Mouse (Mus musculus) neutrophil, adult 5-6 weeks (primary cell): ENCODE measurements around the gene Csmd2. TPM values are rescaled to one million over a fixed set of nuclear protein-coding genes. Genes with fewer than 3 reads are reported as not detected.

ENCODE experiments used
- ATAC-seq: fragments of 151-379, 151-347 bp; 2 replicates; pipeline ENCODE4 v1.8.0; 2017; ENCODE audit warnings: mild to moderate bottlenecking, moderate TSS enrichment; ENCODE audit not compliant: insufficient number of reproducible peaks, poor library complexity, low FRiP score, severe bottlenecking; ENCODE audit errors: extremely low read depth
- total RNA-seq: library from RNA; stranded (forward); fragments of 200-1000 nt; gene quantifications from 2 replicates; pipeline ENCODE4 v1.2.3, GENCODE M21; 2017

The Csmd2 gene
- total RNA-seq, result not detected in 2 replicates

DNA sequence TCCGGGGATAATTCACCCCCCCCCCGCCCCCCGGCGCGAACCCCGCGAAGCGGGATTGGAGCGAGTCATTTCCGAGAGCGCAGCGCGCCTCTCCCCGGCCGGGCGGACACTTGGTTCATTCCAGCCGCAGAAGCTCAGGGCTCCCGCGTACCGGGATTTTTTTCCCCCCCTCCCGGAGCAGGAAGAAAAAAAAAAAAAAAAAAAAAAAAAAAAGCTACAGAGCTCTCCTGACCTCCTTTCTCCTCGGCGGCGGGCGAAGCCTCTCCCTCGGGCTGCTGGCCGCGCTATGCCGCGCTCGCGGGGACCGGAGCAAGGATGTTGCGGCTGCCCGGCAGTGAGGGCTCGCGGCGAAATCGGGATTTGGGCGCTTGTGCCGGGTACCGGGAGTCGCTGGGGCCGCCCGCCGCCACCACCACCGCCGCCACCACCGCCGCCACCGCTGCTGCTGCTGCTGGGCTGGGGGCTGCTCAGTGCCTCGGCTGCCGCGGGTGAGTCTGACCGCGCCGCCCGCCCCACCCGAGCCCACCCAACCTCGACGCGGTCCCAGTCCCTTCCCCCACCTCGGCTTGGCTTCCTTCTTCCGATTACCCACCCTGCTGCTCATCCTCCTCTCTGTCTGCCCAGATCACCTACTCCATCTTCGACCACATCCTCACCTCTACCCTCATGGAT is at the start of gene Csmd2:
Gene Csmd2 (plus strand): TSS at position 74 of the 672 bp plus-strand sequence.
- ATAC-seq, result no peak

DNA sequence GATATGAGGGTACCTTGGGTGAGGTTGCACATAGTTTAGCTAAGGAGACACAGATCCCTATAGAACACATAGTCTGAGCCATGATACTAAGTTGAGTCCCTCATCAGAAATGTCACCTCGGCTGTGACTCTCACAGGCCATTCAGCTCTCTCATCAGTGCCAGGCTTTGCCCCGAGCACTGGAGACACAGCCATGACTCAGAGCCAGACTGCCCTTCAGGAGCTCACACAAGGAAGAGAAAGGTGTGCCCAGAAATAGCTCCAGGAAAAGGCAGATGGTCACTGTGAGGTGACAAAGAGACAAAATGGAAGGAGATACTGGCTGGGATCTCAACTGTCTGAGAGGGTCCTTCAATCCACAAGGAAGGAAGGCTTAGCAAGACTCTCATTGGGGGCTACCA is 40.0 kb upstream of the Csmd2 start:
- no peak for ATAC-seq

DNA sequence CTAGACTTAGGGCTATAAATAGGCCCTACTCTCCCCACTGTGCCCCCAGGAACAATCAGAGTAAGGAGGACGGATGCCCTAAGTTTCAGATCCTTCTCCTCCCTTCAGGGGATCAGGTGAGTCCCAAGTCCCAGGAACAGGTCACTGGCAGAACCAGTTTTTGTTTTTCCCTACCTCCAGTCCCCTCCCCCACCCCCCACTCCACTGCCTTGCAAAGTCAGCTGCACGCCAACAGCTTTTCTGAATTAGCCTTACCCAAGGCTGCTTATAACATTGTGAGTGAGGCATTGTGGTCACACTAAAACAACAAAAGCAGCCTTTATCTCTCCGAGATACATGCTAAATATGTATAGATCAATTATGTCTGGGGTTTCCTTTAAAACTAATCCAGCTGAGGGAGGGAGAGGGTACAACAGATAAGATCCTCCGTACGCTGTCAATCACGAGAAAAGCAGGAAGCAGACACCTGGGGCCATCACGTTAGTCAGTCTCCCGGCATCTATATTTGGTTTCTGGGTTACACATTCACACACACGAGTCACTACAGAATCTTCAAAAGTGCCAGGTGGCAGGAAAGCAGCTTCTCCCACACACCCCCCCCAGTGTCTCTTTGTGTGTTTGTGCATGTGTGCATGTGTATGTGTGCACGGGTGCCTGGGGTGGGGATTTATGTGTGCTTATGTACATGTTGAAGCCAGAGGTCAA is 34.5 kb upstream of the Csmd2 start:
- ATAC-seq, result no peak

- no peak for ATAC-seq
Measured at GRCm38 (mm10) chr4:127969101-127969500, 18.6 kb upstream of the Csmd2 start.

- no peak for ATAC-seq
Measured at GRCm38 (mm10) chr4:127970018-127970421, 17.6 kb upstream of the Csmd2 start.

- no peak for ATAC-seq
Measured at GRCm38 (mm10) chr4:127970901-127971868, 16.5 kb upstream of the Csmd2 start, which contains the start of gene CK137956. TSS of gene CK137956 (minus strand) at chr4:127970951.

GRCm38 (mm10) chr4:127972976-127973375 is 14.7 kb upstream of the Csmd2 start:
- ATAC-seq, result no peak

- no peak for ATAC-seq
Measured at GRCm38 (mm10) chr4:127981125-127981524, 6.5 kb upstream of the Csmd2 start.

GRCm38 (mm10) chr4:127984426-127984825 is 3.2 kb upstream of the Csmd2 start:
- ATAC-seq, result no peak

- ATAC-seq, result no peak
Measured at GRCm38 (mm10) chr4:127985874-127986273, 1.8 kb upstream of the Csmd2 start.

DNA sequence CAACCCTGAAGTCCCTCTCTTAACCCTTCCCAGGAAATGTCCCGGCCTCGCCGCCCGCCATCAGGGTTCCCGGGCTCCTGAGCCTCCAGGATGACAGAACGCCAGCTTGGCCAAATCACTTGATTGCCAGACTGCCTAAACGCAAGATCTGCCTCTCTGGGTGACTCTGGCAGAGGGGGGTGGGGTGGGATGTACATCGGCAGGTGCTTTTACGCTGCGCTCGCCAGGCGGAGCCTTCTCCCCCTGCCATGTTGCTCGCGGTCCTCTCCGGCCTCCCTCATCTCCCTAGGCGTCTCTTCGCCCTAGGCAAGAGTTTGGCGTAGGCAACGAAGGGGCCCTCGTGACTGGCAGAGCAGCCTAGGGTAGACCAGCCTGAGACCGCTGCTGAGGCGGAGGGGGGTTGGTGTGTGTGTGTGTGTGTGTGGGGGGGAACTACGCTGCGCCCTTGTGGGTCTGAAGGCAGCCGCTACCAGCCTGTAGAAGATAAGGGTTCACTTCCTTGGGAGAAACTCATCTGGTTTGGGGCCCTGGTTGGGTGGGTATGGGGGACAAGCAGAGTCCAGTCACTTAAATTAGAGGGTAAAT is 1.1 kb upstream of the Csmd2 start:
- ATAC-seq, result no peak

DNA sequence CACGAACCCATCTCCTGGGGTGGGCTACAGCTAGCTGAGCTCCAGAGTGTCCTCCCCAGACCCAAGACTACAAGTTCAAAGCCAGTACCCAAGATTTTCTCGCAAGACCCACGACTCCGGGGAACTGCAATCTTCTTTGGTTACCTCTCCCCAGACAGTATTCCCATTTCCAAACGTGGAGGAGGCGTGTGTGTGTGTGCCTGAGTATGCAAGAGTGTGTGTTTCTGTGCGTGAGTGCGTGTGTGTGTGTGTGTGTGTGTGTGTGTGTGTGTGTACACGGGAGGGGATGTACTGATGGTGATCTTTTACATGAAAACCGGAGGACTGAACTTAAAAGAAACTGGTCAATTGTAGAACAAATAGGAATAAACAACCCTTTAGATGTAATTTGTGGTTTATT is 387 bp upstream of the Csmd2 start:
- ATAC-seq, result no peak

GRCm38 (mm10) chr4:127988526-127989180 is 996 bp downstream of the Csmd2 start:
- no peak for ATAC-seq

DNA sequence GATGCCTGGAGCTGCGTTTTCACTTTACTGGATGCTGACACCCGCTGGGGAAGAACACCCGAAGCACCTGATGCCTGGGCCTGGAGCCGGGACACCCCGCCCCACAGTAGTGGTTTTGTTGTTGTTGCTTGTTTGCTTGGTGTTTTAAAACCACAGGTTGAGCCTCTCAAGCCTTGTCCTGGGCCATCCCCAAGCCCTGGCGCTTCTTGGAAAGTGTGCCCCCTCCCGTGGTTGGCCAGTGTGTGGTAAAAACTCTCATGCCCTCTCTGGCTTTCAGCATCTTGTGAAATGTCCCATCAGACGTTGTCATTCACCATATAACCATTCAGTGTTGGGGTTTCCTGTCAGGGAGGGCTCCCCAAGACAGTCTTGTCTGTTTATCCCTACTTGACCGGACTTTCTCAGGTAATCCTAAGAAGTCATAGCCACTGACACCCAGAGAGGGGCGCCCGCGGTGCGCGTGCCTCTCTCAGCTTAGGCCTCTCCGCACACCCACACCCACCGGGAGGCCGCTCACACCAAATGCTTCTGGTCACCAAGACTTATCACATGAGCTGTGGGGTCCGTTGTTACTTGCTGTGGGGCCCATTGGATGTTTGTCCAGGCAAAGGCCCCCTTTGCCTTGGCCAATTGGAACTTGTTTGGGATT is 1.8 kb downstream of the Csmd2 start:
- no peak for ATAC-seq

GRCm38 (mm10) chr4:127999281-127999680 is 11.6 kb downstream of the Csmd2 start:
- no peak for ATAC-seq

- no peak for ATAC-seq
Measured at GRCm38 (mm10) chr4:128002638-128003101, 15.0 kb downstream of the Csmd2 start.

DNA sequence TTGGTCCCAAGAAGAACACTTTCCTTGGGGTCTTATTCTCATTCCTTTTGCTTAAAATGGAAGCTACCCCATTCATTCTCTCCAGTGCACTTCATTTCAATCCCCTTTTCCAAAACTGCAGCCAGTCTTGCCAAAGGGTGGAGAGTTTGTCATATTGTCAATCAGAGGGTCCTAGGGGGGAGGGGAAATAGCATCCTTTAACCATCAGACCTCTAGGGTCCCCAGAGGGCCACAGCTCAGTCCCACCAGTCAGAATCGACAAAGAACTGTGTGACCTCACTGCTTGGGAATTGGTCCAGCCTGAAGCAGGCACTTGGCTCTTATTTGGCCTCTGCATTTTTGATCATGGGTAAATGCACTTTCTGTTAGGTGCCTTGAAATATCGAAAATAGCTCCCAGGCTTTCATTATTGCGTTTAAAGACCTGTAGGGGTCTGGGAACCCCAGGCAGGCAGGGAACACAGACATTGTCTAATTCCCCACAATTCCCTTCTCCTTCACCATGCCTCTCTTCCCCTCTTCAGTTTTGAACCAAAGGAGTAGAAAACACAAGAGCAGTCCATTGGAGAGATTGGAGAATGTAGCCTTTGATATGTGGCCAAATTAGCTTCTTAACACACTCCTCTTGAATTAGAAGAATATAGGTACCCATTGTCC is 17.3 kb downstream of the Csmd2 start:
- ATAC-seq, result no peak

DNA sequence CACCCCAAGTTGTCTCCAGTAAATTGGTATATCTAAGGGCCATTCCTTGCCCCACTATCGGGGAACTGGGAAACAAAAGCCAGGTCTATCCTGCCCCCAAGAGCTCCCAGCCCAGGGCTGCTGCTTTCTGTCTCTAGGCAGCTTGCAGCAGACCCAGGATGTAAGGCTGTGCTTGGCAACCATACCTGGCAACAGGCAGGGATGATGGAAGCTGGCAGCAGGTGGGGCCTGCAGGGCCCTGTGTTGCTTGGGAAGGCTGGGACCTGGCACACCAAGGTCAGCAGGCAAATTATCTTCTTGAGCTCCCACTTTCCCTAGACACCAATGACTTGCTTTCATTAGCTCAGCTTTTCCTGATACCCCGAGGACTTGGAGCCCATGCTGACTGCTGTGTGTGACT is 31.8 kb downstream of the Csmd2 start:
- ATAC-seq, result no peak
